Mouse (Mus musculus) activated CD4-positive, CD25-positive, alpha-beta regulatory T cell, adult 9 weeks (primary cell): Measurements from ENCODE around the gene Nfe2l2. TPM values are rescaled to one million over a fixed set of nuclear protein-coding genes. Genes with fewer than 3 reads are reported as not detected.

ENCODE experiments used
- polyA plus RNA-seq: library from polyadenylated mRNA; unstranded; fragments of 100-300 nt; shearing (Covaris generic); gene quantifications from one replicate; pipeline ENCODE4 v1.2.1, GENCODE M21; 2017

The Nfe2l2 gene
- 38.5 TPM for polyA plus RNA-seq

DNA sequence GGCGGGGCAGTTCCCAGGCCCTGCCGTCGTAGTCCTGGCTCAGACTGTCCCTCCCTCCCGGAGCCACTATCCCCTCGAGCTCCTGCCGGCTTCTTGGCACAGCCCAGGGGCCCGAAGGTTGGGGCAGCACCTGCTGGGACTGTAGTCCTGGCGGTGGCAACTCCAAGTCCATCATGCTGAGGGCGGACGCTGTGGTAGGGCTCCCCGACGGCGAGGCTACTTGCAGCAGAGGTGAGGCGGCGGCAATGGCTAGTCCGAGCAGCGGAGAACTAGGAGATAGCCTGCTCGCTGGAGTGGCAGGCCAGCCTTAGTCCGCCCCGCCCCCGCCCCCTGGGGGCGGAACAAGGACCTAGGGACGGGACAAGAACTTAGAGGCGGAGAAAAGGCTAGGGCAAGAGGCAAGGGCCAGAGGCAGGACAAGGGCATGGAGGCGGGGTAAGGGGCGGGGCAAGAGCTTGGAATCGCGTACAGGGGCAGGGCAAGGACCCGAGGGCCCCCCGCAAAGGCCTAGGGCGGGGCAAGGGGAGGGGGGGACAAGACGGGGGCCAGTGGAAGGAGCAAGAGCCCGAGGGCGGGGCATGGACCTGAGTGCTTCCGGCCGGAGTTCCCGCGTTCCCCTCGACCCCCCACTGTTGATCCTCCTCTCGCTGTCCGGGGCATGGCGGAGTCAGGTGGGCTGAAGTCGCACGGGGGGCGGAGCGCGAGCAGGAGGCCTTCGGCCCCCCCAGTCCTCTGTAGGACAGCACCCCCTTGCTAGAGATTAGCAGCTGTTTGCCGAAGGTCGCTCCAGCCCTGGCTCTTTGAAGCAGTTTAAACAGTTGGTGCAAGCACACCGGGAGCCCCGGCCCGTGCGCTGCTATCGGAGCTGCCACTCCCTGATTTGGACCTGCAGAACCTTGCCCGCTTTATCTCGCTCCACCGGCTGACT, at the start of gene Nfe2l2:
TSS of gene Nfe2l2 (minus strand) at position 408 of the 928 bp plus-strand sequence.

DNA sequence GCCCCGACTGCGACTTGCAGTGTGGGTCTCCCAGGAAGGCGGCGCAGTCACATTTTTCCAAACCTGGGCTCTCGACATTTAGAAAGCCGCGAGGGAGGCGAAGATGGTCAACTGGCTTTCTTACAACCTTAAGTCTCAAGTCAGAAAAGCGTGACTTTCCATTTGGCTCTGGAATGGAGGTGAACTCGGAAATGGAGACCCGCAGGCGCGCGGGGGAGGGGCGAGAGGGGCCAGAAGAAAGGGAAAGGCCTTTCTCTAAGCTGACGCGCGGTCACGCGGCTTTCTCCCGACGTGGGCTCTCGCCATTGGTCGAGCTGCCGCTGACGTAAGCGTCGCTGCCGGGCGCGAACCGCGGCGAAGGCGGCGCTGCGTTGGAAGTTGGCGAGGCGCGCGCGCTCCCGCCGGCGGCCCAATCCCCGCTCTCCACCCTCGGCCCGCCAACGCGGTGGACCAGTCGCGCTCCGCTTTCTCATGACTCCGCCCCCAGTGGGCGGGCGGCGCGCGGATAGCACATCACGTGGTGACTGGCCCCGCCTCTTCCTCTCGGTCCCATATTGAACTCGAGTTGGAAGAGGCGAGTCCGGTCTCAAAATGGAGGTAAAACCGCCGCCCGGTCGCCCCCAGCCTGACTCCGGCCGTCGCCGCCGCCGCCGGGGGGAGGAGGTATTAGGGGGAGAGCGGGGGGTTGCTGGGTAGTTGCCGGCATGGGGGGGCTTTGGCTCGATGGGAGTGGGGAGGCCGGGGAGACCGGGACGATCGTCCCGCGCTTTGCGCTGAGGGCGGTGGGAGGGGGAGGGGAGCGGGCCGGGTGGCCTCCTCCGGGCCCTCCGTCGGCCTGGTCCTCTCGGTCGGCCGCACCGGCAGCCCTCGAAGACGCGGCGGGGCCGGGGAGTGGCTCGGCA, 45.5 kb downstream of the Nfe2l2 start, which contains the start of gene Hnrnpa3:
TSS of gene Hnrnpa3 (plus strand) at position 535 of the 902 bp plus-strand sequence.

Other genes starting within 250 kb of the Nfe2l2 start
- gene Hnrnpa3, start 45.4 kb downstream of the Nfe2l2 start, polyA plus RNA-seq, result 90.0 TPM
- gene Agps, start 127.5 kb upstream of the Nfe2l2 start, polyA plus RNA-seq, result 8.9 TPM
- gene Ttc30b, start 233.9 kb upstream of the Nfe2l2 start, polyA plus RNA-seq, result 2.8 TPM